Mouse (Mus musculus): ENCODE measurements around the gene Vipas39.

Gene Vipas39

GRCm38 (mm10) chr12:87196310-87196709 is 69.7 kb downstream of the Vipas39 start:
- DNase-seq (ENCODE audit: low read depth, low spot score): no peak

- DNase-seq (ENCODE audit: low read depth, low spot score): no peak
Observed at GRCm38 (mm10) chr12:87195069-87195468, 71.0 kb downstream of the Vipas39 start.

- DNase-seq (ENCODE audit: low read depth, low spot score): no peak
Observed at GRCm38 (mm10) chr12:87193008-87193407, 73.0 kb downstream of the Vipas39 start.

Data from 3T3-L1 (cell line).